Mouse (Mus musculus) midbrain, postnatal 0 days (tissue): ENCODE measurements around the gene Foxl1. TPM values are rescaled to one million over a fixed set of nuclear protein-coding genes. Genes with fewer than 3 reads are reported as not detected.

Experiments used
- ATAC-seq: fragments of 200-750 bp; cut with Nextera tagmentation; 2 replicates; pipeline ENCODE4 v1.8.0; 2017; ENCODE audit warnings: moderate number of reproducible peaks, mild to moderate bottlenecking, moderate TSS enrichment, moderate library complexity; ENCODE audit not compliant: low FRiP score
- DNase-seq: peaks from one replicate; pipeline ENCODE4 v3.0.0-alpha.2; 2015; ENCODE audit warnings: low spot score
- H3K27ac ChIP-seq: fragments of 300-500 bp; sonication (generic); 2 replicates; pipeline ENCODE4 v1.5.1; 2014; ENCODE audit warnings: low read depth, mild to moderate bottlenecking, low read length, mixed read lengths
- H3K27me3 ChIP-seq: fragments of 300-500 bp; sonication (generic); 2 replicates; pipeline ENCODE4 v1.6.1; 2014; ENCODE audit warnings: low read length, control low read depth, mixed read lengths; ENCODE audit not compliant: insufficient read depth
- H3K36me3 ChIP-seq: fragments of 300-500 bp; sonication (generic); 2 replicates; pipeline ENCODE4 v1.6.1; 2014; ENCODE audit warnings: low read length, control low read depth, mixed read lengths; ENCODE audit not compliant: insufficient read depth
- H3K4me1 ChIP-seq: fragments of 300-500 bp; sonication (generic); 2 replicates; pipeline ENCODE4 v1.6.1; 2014; ENCODE audit warnings: mild to moderate bottlenecking, control low read depth, antibody characterized with exemption, low read length, mixed read lengths; ENCODE audit not compliant: insufficient read depth
- H3K4me2 ChIP-seq: fragments of 300-500 bp; sonication (generic); 2 replicates; pipeline ENCODE4 v1.6.1; 2014; ENCODE audit warnings: low read depth, mild to moderate bottlenecking, low read length, mixed read lengths; ENCODE audit not compliant: poor library complexity, severe bottlenecking
- H3K4me3 ChIP-seq: fragments of 300-500 bp; sonication (generic); 2 replicates; pipeline ENCODE4 v1.5.1; 2014; ENCODE audit warnings: low read depth, mild to moderate bottlenecking, low read length, moderate library complexity
- H3K9ac ChIP-seq: fragments of 300-500 bp; sonication (generic); replicated peaks from 2 replicates; pipeline ENCODE4 v1.6.1; 2014; ENCODE audit warnings: mild to moderate bottlenecking, low read length, moderate library complexity, mixed read lengths; ENCODE audit not compliant: poor library complexity, severe bottlenecking
- H3K9me3 ChIP-seq: fragments of 300-500 bp; sonication (generic); 2 replicates; pipeline ENCODE4 v1.6.1; 2016; ENCODE audit warnings: low read length, control low read depth
- CTCF ChIP-seq: IDR thresholded peaks from 2 replicates; pipeline ENCODE4 v1.5.1; 2016; ENCODE audit warnings: antibody characterized with exemption, mild to moderate bottlenecking
- WGBS: fragments of 180-500 bp; shearing (Covaris S2); extraction: QIAGEN DNeasy Blood & Tissue Kit; methylation state at CpG from one replicate; pipeline ENCODE4 v1.1.7; 2014; 5-methylcytosine and 5-hydroxymethylcytosine counted together
- polyA plus RNA-seq: library from polyadenylated mRNA; unstranded; fragments of >200 nt; fragmentation: Nextera tagmentation; extraction: Ambion mirVana; gene quantifications from 2 replicates; pipeline ENCODE4 v1.2.1, GENCODE M21; 2015
- total RNA-seq: library from RNA; depleted of rRNA; stranded (reverse); fragments of >200 nt; gene quantifications from 2 replicates; pipeline ENCODE4 v1.2.3, GENCODE M21; 2014

Foxl1 gene
- total and polyA plus RNA-seq, 2 experiments from 2014 or later, result 0.20 to 0.22 TPM

DNA sequence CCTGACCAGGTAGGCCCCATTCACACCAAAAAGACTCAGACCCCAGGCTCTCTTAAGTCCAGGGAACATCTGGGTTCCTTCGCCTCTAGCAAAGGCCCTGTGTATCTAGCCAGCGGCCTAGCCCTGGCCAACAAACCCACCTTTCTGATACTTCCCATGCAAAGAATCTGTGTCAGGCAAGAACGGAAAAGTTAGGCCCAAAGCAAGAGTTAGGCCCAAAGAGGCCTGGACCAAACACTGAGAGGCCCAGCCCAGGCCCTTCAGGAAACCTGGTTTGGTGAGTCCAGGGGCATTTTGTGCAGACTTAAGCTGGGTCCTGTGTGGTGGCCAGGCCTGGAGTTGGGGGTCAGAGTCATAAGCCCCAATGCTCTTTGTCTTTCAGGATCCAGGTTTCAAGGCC is 42.2 kb upstream of the Foxl1 start:
- 42% methylated on average over 3 of the region's 3 CpGs for WGBS
- no peaks in the 10 kb centered on the region for H3K4me1 ChIP-seq
- no peaks in the 10 kb centered on the region for H3K36me3 ChIP-seq
- no peak for TF ChIP-seq CTCF
- no peak for ATAC-seq
- H3K27me3 ChIP-seq, result peaks cover 86% of the 10 kb centered on the region
- no peak overlapping the region for H3K9ac ChIP-seq
- H3K9me3 ChIP-seq, result no peaks in the 10 kb centered on the region
- no peak for DNase-seq
- H3K4me2 ChIP-seq, result no peak overlapping the region
- no peak overlapping the region for H3K4me3 ChIP-seq
- H3K27ac ChIP-seq, result no peak overlapping the region

DNA sequence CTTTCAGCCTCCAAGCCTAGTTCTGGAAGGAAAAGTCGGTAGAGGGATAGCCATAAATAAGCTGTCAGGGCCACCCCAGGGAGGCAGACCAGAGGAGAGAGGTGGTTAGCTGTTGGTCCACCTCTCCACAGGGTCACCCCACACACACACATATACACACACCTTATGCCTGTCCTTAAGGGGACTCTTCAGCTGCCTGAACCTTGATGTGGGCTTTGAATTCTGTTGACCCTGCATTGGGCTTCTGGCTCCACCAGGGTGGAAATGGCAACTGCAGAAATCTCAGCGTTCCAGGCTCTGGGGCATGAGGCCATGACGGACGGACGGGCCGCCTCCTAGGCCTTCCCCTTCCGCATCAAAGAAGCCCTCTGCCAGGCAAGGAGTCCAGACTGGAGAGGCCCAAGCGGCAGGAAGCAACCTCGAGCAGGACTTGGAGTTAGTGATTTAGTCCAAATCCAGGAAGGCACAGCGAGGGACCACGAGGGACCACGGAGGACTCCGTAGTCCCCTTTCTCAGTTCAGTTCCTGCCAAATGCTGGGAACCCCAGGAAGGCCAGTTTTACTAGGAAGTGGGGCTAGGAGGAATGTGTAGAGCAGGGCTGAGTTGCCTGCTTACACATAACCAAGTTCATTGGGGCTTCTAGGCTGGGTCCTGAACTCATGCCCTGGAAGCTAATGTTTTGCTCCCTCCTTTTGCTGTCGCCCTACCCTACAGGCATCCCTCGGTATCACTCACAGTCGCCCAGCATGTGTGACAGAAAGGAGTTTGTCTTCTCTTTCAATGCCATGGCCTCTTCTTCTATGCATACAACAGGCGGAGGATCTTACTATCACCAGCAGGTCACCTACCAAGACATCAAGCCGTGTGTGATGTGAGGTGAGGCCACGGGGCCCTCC is 41.5 kb upstream of the Foxl1 start:
- Histone ChIP-seq H3K36me3 (no peaks in the 10 kb centered on the region), H3K4me2 (no peak overlapping the region), H3K4me3 (no peak overlapping the region), H3K4me1 (no peaks in the 10 kb centered on the region), H3K27ac (no peak overlapping the region), H3K9me3 (no peaks in the 10 kb centered on the region), H3K27me3 (peaks cover 87% of the 10 kb centered on the region), H3K9ac (no peak overlapping the region)
- TF ChIP-seq CTCF, result no peak
- DNase-seq (no peak), ATAC-seq (no peak)
- 15% methylated on average over 19 of the region's 19 CpGs for WGBS

- DNase-seq (no peak), ATAC-seq (no peak)
- no peaks in the 10 kb centered on the region for H3K4me1 ChIP-seq
- TF ChIP-seq CTCF, result no peak
- H3K36me3 ChIP-seq, result no peaks in the 10 kb centered on the region
- no peaks in the 10 kb centered on the region for H3K9me3 ChIP-seq
- no peak overlapping the region for H3K27ac ChIP-seq
- WGBS, result 5% methylated on average over 8 of the region's 8 CpGs
- no peak overlapping the region for H3K9ac ChIP-seq
- H3K27me3 ChIP-seq, result peaks cover 86% of the 10 kb centered on the region
- H3K4me2 ChIP-seq, result no peak overlapping the region
- no peak overlapping the region for H3K4me3 ChIP-seq
Measured at GRCm38 (mm10) chr8:121088281-121088680, 39.5 kb upstream of the Foxl1 start.

GRCm38 (mm10) chr8:121088871-121089630 is 38.7 kb upstream of the Foxl1 start:
- no peak for TF ChIP-seq CTCF
- ATAC-seq (no peak), DNase-seq (no peak)
- no peak overlapping the region for H3K4me2 ChIP-seq
- no peaks in the 10 kb centered on the region for H3K4me1 ChIP-seq
- peaks cover 85% of the 10 kb centered on the region for H3K27me3 ChIP-seq
- no peak overlapping the region for H3K4me3 ChIP-seq
- no peaks in the 10 kb centered on the region for H3K36me3 ChIP-seq
- H3K9ac ChIP-seq, result no peak overlapping the region
- H3K27ac ChIP-seq, result no peak overlapping the region
- H3K9me3 ChIP-seq, result no peaks in the 10 kb centered on the region
- 2% methylated on average over 40 of the region's 40 CpGs for WGBS

GRCm38 (mm10) chr8:121089631-121090380 is 37.9 kb upstream of the Foxl1 start:
- H3K27ac ChIP-seq, result no peak overlapping the region
- no peak overlapping the region for H3K4me2 ChIP-seq
- WGBS, result 4% methylated on average over 32 of the region's 32 CpGs
- H3K4me1 ChIP-seq, result no peaks in the 10 kb centered on the region
- DNase-seq (no peak), ATAC-seq (no peak)
- H3K9ac ChIP-seq, result no peak overlapping the region
- H3K27me3 ChIP-seq, result peaks cover 77% of the 10 kb centered on the region
- TF ChIP-seq CTCF, result no peak
- H3K36me3 ChIP-seq, result no peaks in the 10 kb centered on the region
- no peaks in the 10 kb centered on the region for H3K9me3 ChIP-seq
- H3K4me3 ChIP-seq, result no peak overlapping the region
